Mouse (Mus musculus) testis, adult 2 months (tissue): ENCODE measurements around the gene Fam131c.

Experiments used
- CTCF ChIP-seq: fragments of 200-500 bp; IDR thresholded peaks from 2 replicates; pipeline ENCODE4 v1.5.1; 2012; ENCODE audit warnings: low read depth, mild to moderate bottlenecking, inconsistent platforms, low read length, moderate library complexity; ENCODE audit not compliant: control insufficient read depth, insufficient read depth, insufficient replicate concordance
- POLR2A ChIP-seq: fragments of 200-500 bp; IDR thresholded peaks from 2 replicates; pipeline ENCODE4 v1.6.1; 2012; ENCODE audit warnings: low read depth, mild to moderate bottlenecking, inconsistent platforms, low read length, moderate library complexity; ENCODE audit not compliant: control insufficient read depth

- TF ChIP-seq CTCF (no peak), POLR2A (no peak)
Observed at GRCm38 (mm10) chr4:141327075-141327474, 40.9 kb upstream of the Fam131c start.
